Mouse (Mus musculus): ENCODE measurements around the gene Cntnap1.

Cntnap1 gene

GRCm38 (mm10) chr11:101225331-101226064 is 55.2 kb downstream of the Cntnap1 start:
- no peak for DNase-seq

GRCm38 (mm10) chr11:101226065-101226701 is 55.9 kb downstream of the Cntnap1 start, which contains the start of gene Ezh1:
Gene Ezh1 (minus strand): TSS chr11:101226463.
- peak; percentile 86 for DNase-seq

GRCm38 (mm10) chr11:101229361-101229900 is 59.1 kb downstream of the Cntnap1 start:
- DNase-seq = no peak

GRCm38 (mm10) chr11:101230061-101230511 is 59.8 kb downstream of the Cntnap1 start:
- no peak for DNase-seq

- DNase-seq = no peak
Measured at GRCm38 (mm10) chr11:101230526-101230925, 60.2 kb downstream of the Cntnap1 start.

- DNase-seq = peak; percentile 40
Measured at GRCm38 (mm10) chr11:101230991-101231871, 60.9 kb downstream of the Cntnap1 start.

GRCm38 (mm10) chr11:101232010-101232839 is 61.9 kb downstream of the Cntnap1 start:
- no peak for DNase-seq

- DNase-seq = no peak
Measured at GRCm38 (mm10) chr11:101233240-101233639, 62.9 kb downstream of the Cntnap1 start.

- DNase-seq = no peak
Measured at GRCm38 (mm10) chr11:101234124-101234523, 63.8 kb downstream of the Cntnap1 start.

GRCm38 (mm10) chr11:101235429-101235828 is 65.1 kb downstream of the Cntnap1 start:
- no peak for DNase-seq

GRCm38 (mm10) chr11:101236782-101237181 is 66.5 kb downstream of the Cntnap1 start:
- no peak for DNase-seq

GRCm38 (mm10) chr11:101238071-101238647 is 67.8 kb downstream of the Cntnap1 start:
- DNase-seq = no peak
